Mouse (Mus musculus) hindbrain, embryonic 15.5 days (tissue): ENCODE data around the gene Fbxo5. TPM values are rescaled to one million over a fixed set of nuclear protein-coding genes. Genes with fewer than 3 reads are reported as not detected.

ENCODE experiments used
- polyA plus RNA-seq: library from polyadenylated mRNA; unstranded; fragments of >200 nt; fragmentation: Nextera tagmentation; extraction: Ambion mirVana; gene quantifications from 2 replicates; pipeline ENCODE4 v1.2.1, GENCODE M21; 2015

Fbxo5 gene
- polyA plus RNA-seq, 1 experiment from 2014 or later: 14.2 TPM

Other genes with a start within 250 kb of the Fbxo5 start
- gene Myct1, start 211.8 kb downstream of the Fbxo5 start, polyA plus RNA-seq: 1.1 and 1.2 TPM in 2 replicates
- gene Vip, start 166.4 kb downstream of the Fbxo5 start, polyA plus RNA-seq: 1.2 and 2.2 TPM in 2 replicates
- 10.6 and 12.3 TPM in 2 replicates for gene Mtrf1l, start 18.3 kb upstream of the Fbxo5 start, polyA plus RNA-seq
- 26.2 and 27.6 TPM in 2 replicates for gene Rgs17, start 116.8 kb upstream of the Fbxo5 start, polyA plus RNA-seq